Mouse (Mus musculus): ENCODE measurements around the gene Mettl1. TPM values are rescaled to one million over a fixed set of nuclear protein-coding genes. Genes with fewer than 3 reads are reported as not detected.

Gene Mettl1
- polyA plus RNA-seq, 2 experiments = 48.6 to 59.1 TPM

DNA sequence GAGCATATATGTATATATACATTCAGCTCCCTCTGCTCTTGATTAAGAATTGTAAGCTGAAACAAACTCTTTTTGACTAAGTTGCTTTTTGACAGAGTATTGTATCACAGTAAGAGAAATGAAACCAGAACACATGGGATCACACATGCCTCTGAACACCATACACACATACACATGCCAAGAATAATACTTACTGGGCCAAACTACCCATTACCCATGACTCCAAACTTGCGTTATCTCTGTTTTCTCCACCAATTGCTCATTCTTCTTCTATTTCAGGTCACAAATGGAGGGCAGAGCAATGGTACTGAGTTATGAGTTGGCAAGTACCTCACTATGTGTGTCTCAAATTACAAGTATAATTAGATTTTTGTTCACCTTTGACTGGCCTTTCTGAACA is 32.8 kb downstream of the Mettl1 start:
- TF ChIP-seq POLR2A (IDR thresholded peaks at IDR 0.05; ENCODE audit: borderline replicate concordance, extremely low read depth, insufficient read depth, insufficient read length) = no peak
- H3K36me3 ChIP-seq (ENCODE audit: control insufficient read depth, insufficient read depth, low read length) = no peaks in the 10 kb centered on the region
- WGBS = 84% methylated on average over 1 of the region's 1 CpGs
- H3K4me3 ChIP-seq (replicated peaks; ENCODE audit: low read length) = no peak overlapping the region
- no peak overlapping the region for H3K27ac ChIP-seq (replicated peaks; ENCODE audit: low read depth, low read length)
- peaks cover 12% of the 10 kb centered on the region; the same call in 1 of the 2 replicates for H3K4me1 ChIP-seq (ENCODE audit: control insufficient read depth, insufficient read depth, low read length)
- H3K27me3 ChIP-seq (ENCODE audit: control insufficient read depth, insufficient read depth, low read length) = peaks cover 29% of the 10 kb centered on the region
- H3K9me3 ChIP-seq (ENCODE audit: control insufficient read depth, low read length) = no peaks in the 10 kb centered on the region
- ATAC-seq (ENCODE audit: low FRiP score, low read depth) = no peak
- H3K4me2 ChIP-seq (replicated peaks; ENCODE audit: low read depth, low read length, severe bottlenecking) = no peak overlapping the region
- no peak for DNase-seq (ENCODE audit: low spot score)
- H3K9ac ChIP-seq (ENCODE audit: low read depth, low read length, severe bottlenecking) = no peak overlapping the region

DNA sequence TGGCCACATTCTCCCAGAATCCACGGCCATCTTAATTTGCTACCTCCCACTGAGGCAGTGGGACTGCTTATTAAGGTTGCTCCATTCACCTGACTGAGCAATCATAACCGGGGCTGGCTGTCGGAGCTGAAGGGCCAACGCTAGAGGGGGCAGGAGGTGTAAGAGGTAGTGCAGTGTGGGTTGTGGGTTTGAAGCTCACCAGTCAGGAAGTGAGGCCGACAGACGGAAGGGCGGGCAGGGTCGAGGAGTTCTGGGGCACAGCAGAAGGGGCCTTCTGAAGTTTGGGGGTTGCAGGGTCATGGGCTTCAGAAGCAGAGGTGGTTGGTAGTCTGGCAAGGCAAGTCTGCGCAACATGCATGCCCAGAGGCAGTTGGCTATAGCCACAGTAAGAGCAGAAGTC is 33.9 kb downstream of the Mettl1 start, which contains the start of gene Agap2:
Gene Agap2, plus strand, starts transcription at position 205 of the 400 bp plus-strand sequence.
- H3K4me2 ChIP-seq (replicated peaks; ENCODE audit: low read depth, low read length, severe bottlenecking) = no peak within 1 kb of the TSS
- no peak within 1 kb of the TSS for H3K4me3 ChIP-seq (replicated peaks; ENCODE audit: low read length)
- no peak within 1 kb of the TSS for H3K9ac ChIP-seq (ENCODE audit: low read depth, low read length, severe bottlenecking)
- 60% methylated on average over 9 of the region's 9 CpGs for WGBS
- TF ChIP-seq POLR2A (IDR thresholded peaks at IDR 0.05; ENCODE audit: borderline replicate concordance, extremely low read depth, insufficient read depth, insufficient read length) = no peak
- DNase-seq (ENCODE audit: low spot score) (no peak), ATAC-seq (ENCODE audit: low FRiP score, low read depth) (no peak)
- no peaks in the 10 kb centered on the region for H3K9me3 ChIP-seq (ENCODE audit: control insufficient read depth, low read length)
- H3K36me3 ChIP-seq (ENCODE audit: control insufficient read depth, insufficient read depth, low read length) = no peaks in the 10 kb centered on the region
- H3K27ac ChIP-seq (replicated peaks; ENCODE audit: low read depth, low read length) = no peak within 1 kb of the TSS
- peaks cover 15% of the 10 kb centered on the region; the same call in 1 of the 2 replicates for H3K4me1 ChIP-seq (ENCODE audit: control insufficient read depth, insufficient read depth, low read length)
- H3K27me3 ChIP-seq (ENCODE audit: control insufficient read depth, insufficient read depth, low read length) = peaks cover 40% of the 10 kb centered on the region

GRCm38 (mm10) chr10:127075651-127076050 is 34.4 kb downstream of the Mettl1 start:
- no peak for DNase-seq (ENCODE audit: low spot score)
- H3K27ac ChIP-seq (replicated peaks; ENCODE audit: low read depth, low read length) = no peak overlapping the region
- H3K4me3 ChIP-seq (replicated peaks; ENCODE audit: low read length) = no peak overlapping the region
- no peaks in the 10 kb centered on the region for H3K36me3 ChIP-seq (ENCODE audit: control insufficient read depth, insufficient read depth, low read length)
- no peak overlapping the region for H3K9ac ChIP-seq (ENCODE audit: low read depth, low read length, severe bottlenecking)
- ATAC-seq (ENCODE audit: low FRiP score, low read depth) = no peak
- peaks cover 46% of the 10 kb centered on the region for H3K27me3 ChIP-seq (ENCODE audit: control insufficient read depth, insufficient read depth, low read length)
- no peak overlapping the region for H3K4me2 ChIP-seq (replicated peaks; ENCODE audit: low read depth, low read length, severe bottlenecking)
- no peak for TF ChIP-seq POLR2A (IDR thresholded peaks at IDR 0.05; ENCODE audit: borderline replicate concordance, extremely low read depth, insufficient read depth, insufficient read length)
- WGBS = 65% methylated on average over 8 of the region's 8 CpGs
- peaks cover 15% of the 10 kb centered on the region; the same call in 1 of the 2 replicates for H3K4me1 ChIP-seq (ENCODE audit: control insufficient read depth, insufficient read depth, low read length)
- H3K9me3 ChIP-seq (ENCODE audit: control insufficient read depth, low read length) = no peaks in the 10 kb centered on the region

DNA sequence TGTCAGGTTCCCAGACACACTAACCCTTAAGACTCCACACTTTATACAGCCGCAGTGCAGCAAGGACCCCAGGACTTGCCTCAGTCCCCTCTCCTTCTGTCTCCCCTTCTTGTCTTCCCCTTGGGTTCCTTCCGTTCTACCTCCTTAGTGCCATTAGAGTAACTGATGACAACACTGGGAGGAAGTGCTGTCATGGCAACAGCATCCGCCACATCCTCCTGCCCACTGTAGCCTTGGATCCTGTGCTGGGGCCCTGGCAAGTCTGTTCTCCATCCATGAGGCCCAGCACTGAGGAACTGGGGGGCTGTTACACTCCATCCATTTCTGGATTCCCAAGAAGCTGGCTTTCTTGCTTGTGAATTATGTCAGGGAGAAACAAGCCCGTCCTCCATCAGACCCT is 34.9 kb downstream of the Mettl1 start:
- peaks cover 50% of the 10 kb centered on the region for H3K27me3 ChIP-seq (ENCODE audit: control insufficient read depth, insufficient read depth, low read length)
- H3K9me3 ChIP-seq (ENCODE audit: control insufficient read depth, low read length) = no peaks in the 10 kb centered on the region
- H3K9ac ChIP-seq (ENCODE audit: low read depth, low read length, severe bottlenecking) = no peak overlapping the region
- ATAC-seq (ENCODE audit: low FRiP score, low read depth) (no peak), DNase-seq (ENCODE audit: low spot score) (no peak)
- TF ChIP-seq POLR2A (IDR thresholded peaks at IDR 0.05; ENCODE audit: borderline replicate concordance, extremely low read depth, insufficient read depth, insufficient read length) = no peak
- H3K4me1 ChIP-seq (ENCODE audit: control insufficient read depth, insufficient read depth, low read length) = peaks cover 11% of the 10 kb centered on the region; the same call in 1 of the 2 replicates
- no peak overlapping the region for H3K27ac ChIP-seq (replicated peaks; ENCODE audit: low read depth, low read length)
- no peak overlapping the region for H3K4me3 ChIP-seq (replicated peaks; ENCODE audit: low read length)
- H3K4me2 ChIP-seq (replicated peaks; ENCODE audit: low read depth, low read length, severe bottlenecking) = no peak overlapping the region
- 35% methylated on average over 4 of the region's 4 CpGs for WGBS
- H3K36me3 ChIP-seq (ENCODE audit: control insufficient read depth, insufficient read depth, low read length) = no peaks in the 10 kb centered on the region

GRCm38 (mm10) chr10:127077515-127077914 is 36.3 kb downstream of the Mettl1 start:
- Histone ChIP-seq H3K4me3 (replicated peaks; ENCODE audit: low read length) (no peak overlapping the region), H3K9me3 (ENCODE audit: control insufficient read depth, low read length) (no peaks in the 10 kb centered on the region), H3K4me1 (ENCODE audit: control insufficient read depth, insufficient read depth, low read length) (peaks cover 9% of the 10 kb centered on the region; the same call in 1 of the 2 replicates), H3K27ac (replicated peaks; ENCODE audit: low read depth, low read length) (no peak overlapping the region), H3K27me3 (ENCODE audit: control insufficient read depth, insufficient read depth, low read length) (peaks cover 59% of the 10 kb centered on the region), H3K9ac (ENCODE audit: low read depth, low read length, severe bottlenecking) (no peak overlapping the region), H3K36me3 (ENCODE audit: control insufficient read depth, insufficient read depth, low read length) (no peaks in the 10 kb centered on the region), H3K4me2 (replicated peaks; ENCODE audit: low read depth, low read length, severe bottlenecking) (no peak overlapping the region)
- ATAC-seq (ENCODE audit: low FRiP score, low read depth) = no peak
- no peak for DNase-seq (ENCODE audit: low spot score)
- WGBS = 4% methylated on average over 10 of the region's 10 CpGs
- TF ChIP-seq POLR2A (IDR thresholded peaks at IDR 0.05; ENCODE audit: borderline replicate concordance, extremely low read depth, insufficient read depth, insufficient read length) = no peak

Measured in limb, embryonic 14.5 days (tissue).